In the genomic region with DNA sequence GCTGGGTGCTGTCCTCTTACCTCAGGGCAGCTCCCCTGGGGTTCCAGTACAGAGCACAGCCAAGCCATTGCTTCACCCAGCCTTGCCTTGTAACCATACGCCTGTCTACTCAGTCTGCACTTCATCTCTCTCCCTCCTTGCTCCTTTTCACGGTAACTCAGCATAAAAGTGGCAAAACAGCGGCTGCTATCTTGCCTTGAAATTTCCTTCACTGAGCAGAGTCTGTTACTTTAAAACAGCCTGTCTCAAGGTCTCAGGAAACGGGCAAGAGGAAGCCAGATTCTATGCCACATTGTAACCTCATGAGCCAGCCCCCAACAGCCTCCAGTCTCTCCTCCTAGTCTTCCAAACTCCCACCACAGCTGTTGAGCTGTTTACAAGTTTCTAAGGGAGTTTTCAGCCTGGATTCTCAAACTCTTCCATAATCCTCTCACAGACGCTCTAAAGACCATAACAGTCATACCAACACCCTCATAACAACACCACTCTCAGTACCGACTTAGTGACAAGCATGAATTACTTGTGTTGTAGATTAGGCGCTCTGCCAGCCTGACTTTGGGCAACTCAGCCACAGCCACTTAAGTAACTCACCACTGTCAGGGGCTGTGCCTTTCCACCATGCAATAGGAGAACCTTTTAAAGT, we compare ENCODE assay signal across 8 mouse cellular contexts. TPM values are rescaled to one million over a fixed set of nuclear protein-coding genes. Genes with fewer than 3 reads are reported as not detected.
DNase-seq lines count a peak whose midpoint lies in the region; TF ChIP-seq lines count a peak whose summit lies in the region.

No protein-coding gene starts in this region.

- H3K27ac ChIP-seq in MEL (ENCODE audit: control insufficient read depth, low read depth, low read length) = no peak overlapping the region
- no peak overlapping the region for H3K27ac ChIP-seq in left cerebral cortex, adult 2 months

- peak; percentile 10 for DNase-seq in MEL (ENCODE audit: low read depth, low spot score)
- peak; percentile 14 for DNase-seq in adrenal gland, postnatal 25 days
- peak; percentile 38 to 57 for DNase-seq in heart, postnatal 10 days
- DNase-seq in lung, postnatal 4 days = peak; percentile 55 to 65
- DNase-seq in left cerebral cortex, adult 18-20 months (ENCODE audit: low spot score in 2 of 2) = no peak
- DNase-seq in layer of hippocampus, postnatal 14 days (ENCODE audit: low spot score in 2 of 2) = no peak
- DNase-seq in left cerebral cortex, adult 2 months (ENCODE audit: extremely low spot score in 1 of 2, low spot score in 2 of 2) = no peak
- no peak for DNase-seq in layer of hippocampus, adult 9-10 months (ENCODE audit: low spot score)

- no peak for TF ChIP-seq EP300 in MEL (IDR thresholded peaks at IDR 0.05; ENCODE audit: low read depth in 1 of 2, low read length in 2 of 2)

- TF ChIP-seq POLR2A in MEL (IDR thresholded peaks at IDR 0.05; ENCODE audit: control insufficient read depth in 1 of 2, insufficient read depth in 1 of 2, low read depth in 1 of 2, low read length in 2 of 2, poor library complexity in 1 of 2) = no peak

- H3K27me3 ChIP-seq in MEL (ENCODE audit: control insufficient read depth in 1 of 2, insufficient read depth in 2 of 2, low read length in 2 of 2) = no peaks in the 10 kb centered on the region; a peak in 2 of 4 replicates

- TF ChIP-seq CTCF in MEL (IDR thresholded peaks at IDR 0.05 in 2 of 3, conservative IDR thresholded peaks at IDR 0.05 in 1 of 3; ENCODE audit: control insufficient read depth in 1 of 3, insufficient read depth in 1 of 3, low read depth in 2 of 3, low read length in 3 of 3, poor library complexity in 1 of 3, severe bottlenecking in 1 of 3) = no peak
- TF ChIP-seq CTCF in left cerebral cortex, adult 2 months (IDR thresholded peaks at IDR 0.05) = no peak

- TF ChIP-seq RAD21 in MEL (IDR thresholded peaks at IDR 0.05; ENCODE audit: low read depth, low read length) = no peak

- no peak overlapping the region for H3K4me3 ChIP-seq in MEL (ENCODE audit: control insufficient read depth in 1 of 2, insufficient read depth in 1 of 2, low read depth in 2 of 2, low read length in 2 of 2)
- no peak overlapping the region for H3K4me3 ChIP-seq in left cerebral cortex, adult 2 months

- no peaks in the 10 kb centered on the region for H3K4me1 ChIP-seq in MEL (ENCODE audit: control insufficient read depth in 1 of 2, insufficient read depth in 2 of 2, low read length in 2 of 2)

- H3K9me3 ChIP-seq in MEL (replicated peaks; ENCODE audit: insufficient read depth, low read length) = no peaks in the 10 kb centered on the region

- intact Hi-C loops in heart, postnatal 10 days (cut with DNase I) = no loop called here
- intact Hi-C loops in left cerebral cortex, adult 2 months (cut with DNase I) = no loop called here

- no peaks in the 10 kb centered on the region for H3K79me2 ChIP-seq in MEL (ENCODE audit: control insufficient read depth, insufficient read depth, low read length, poor library complexity)

- H3K9ac ChIP-seq in MEL (ENCODE audit: control insufficient read depth, low read depth, low read length, poor library complexity, severe bottlenecking) = no peak overlapping the region

- H3K36me3 ChIP-seq in MEL (ENCODE audit: control insufficient read depth in 1 of 2, insufficient read depth in 2 of 2, low read length in 2 of 2) = no peaks in the 10 kb centered on the region; a peak in 1 of 4 replicates

TF ChIP-seq in MEL, 35 proteins besides CTCF, POLR2A, EP300 and RAD21:
- TF ChIP-seq ZMIZ1 (IDR thresholded peaks at IDR 0.05; ENCODE audit: low read depth, low read length) (no peak), E2F4 (IDR thresholded peaks at IDR 0.05; ENCODE audit: borderline replicate concordance, low read depth, low read length) (no peak), USF1 (IDR thresholded peaks at IDR 0.05; ENCODE audit: low read depth, low read length) (no peak), RCOR1 (IDR thresholded peaks at IDR 0.05; ENCODE audit: low read depth, low read length) (no peak), CHD1 (IDR thresholded peaks at IDR 0.05; ENCODE audit: low read depth, low read length) (no peak), USF2 (IDR thresholded peaks at IDR 0.05; ENCODE audit: borderline replicate concordance in 1 of 2, insufficient read depth in 1 of 2, low read depth in 1 of 2, low read length in 2 of 2) (no peak), SMC3 (IDR thresholded peaks at IDR 0.05; ENCODE audit: low read depth, low read length) (no peak), GABPA (IDR thresholded peaks at IDR 0.05; ENCODE audit: low read depth, low read length) (no peak), ELF1 (IDR thresholded peaks at IDR 0.05; ENCODE audit: low read depth, low read length) (no peak), TCF12 (IDR thresholded peaks at IDR 0.05; ENCODE audit: low read depth, low read length) (no peak)

RNA-seq across cellular contexts. Expression of gene Il22ra2, which starts 8.6 kb away (rescaled TPM):
- not detected in 2 replicates for total RNA-seq in MEL (2012; rRNA removed)
- polyA plus RNA-seq in MEL (2012; ENCODE audit: insufficient read depth in 1 of 2, insufficient read length in 2 of 2, low read depth in 1 of 2, low replicate concordance in 2 of 2, missing spikeins in 1 of 2) = not detected
- not detected in 2 replicates for total RNA-seq in adrenal gland, postnatal 25 days (2021)
- not detected for total RNA-seq in heart, postnatal 10 days (2021)
- not detected for total RNA-seq in left cerebral cortex, adult 18-20 months (2021)
- not detected for total RNA-seq in layer of hippocampus, postnatal 14 days (2021)
- not detected for total RNA-seq in left cerebral cortex, adult 2 months (2021)

RNA-seq across cellular contexts. Expression of gene Ifngr1, which starts 21.5 kb away (rescaled TPM):
- total RNA-seq in MEL (2012; rRNA removed) = 15.4 and 19.8 TPM in 2 replicates
- polyA plus RNA-seq in MEL (2012; ENCODE audit: insufficient read depth in 1 of 2, insufficient read length in 2 of 2, low read depth in 1 of 2, low replicate concordance in 2 of 2, missing spikeins in 1 of 2) = 10 to 100 TPM in 1 of 2 experiments, not detected in 1; 18.6 TPM
- total RNA-seq in adrenal gland, postnatal 25 days (2021) = 36.6 and 37.4 TPM in 2 replicates
- total RNA-seq in heart, postnatal 10 days (2021) = 10 to 100 TPM; 45.7 to 55.4 TPM
- total RNA-seq in left cerebral cortex, adult 18-20 months (2021) = 10 to 100 TPM; 18.5 to 18.6 TPM
- total RNA-seq in layer of hippocampus, postnatal 14 days (2021) = 10 to 100 TPM; 19.6 to 21.9 TPM
- 10 to 100 TPM; 19.4 to 21.9 TPM for total RNA-seq in left cerebral cortex, adult 2 months (2021)

Comparison
In these comparisons a context has a peak if more than half of its experiments do, and no peak if none do; other contexts are left out.
1. DNase-seq: peak in MEL (single experiment), adrenal gland, postnatal 25 days (single experiment), heart, postnatal 10 days (2 of 2) and lung, postnatal 4 days (2 of 2); none in left cerebral cortex, adult 18-20 months (0 of 2), layer of hippocampus, postnatal 14 days (0 of 2), left cerebral cortex, adult 2 months (0 of 2) and layer of hippocampus, adult 9-10 months (single experiment).